12 mouse cellular contexts compared by ENCODE assay signal in genomic region chr7:29354161-29354560, GRCm38 (mm10). TPM values are rescaled to one million over a fixed set of nuclear protein-coding genes. Genes with fewer than 3 reads are reported as not detected.
DNase-seq lines count a peak whose midpoint lies in the region; ATAC-seq lines count a peak whose summit lies in the region.
"Had no signal": no experiment of that assay in that cellular context is flagged by ENCODE, and none has a peak within 500 bp of the region (broad histone marks: within the 10 kb centered on the region; RNA-seq: fewer than 3 reads in every experiment).

No protein-coding gene starts in this region.

- peak overlapping the region; percentile 21; the same call in 1 of the 2 replicates for H3K9ac ChIP-seq in embryonic facial prominence, embryonic 13.5 days
- H3K9ac ChIP-seq in hindbrain, embryonic 12.5 days, result no peak overlapping the region
- H3K9ac ChIP-seq: heart, embryonic 13.5 days; liver, embryonic 13.5 days had no signal

- no peak overlapping the region for H3K4me2 ChIP-seq in embryonic facial prominence, embryonic 13.5 days
- H3K4me2 ChIP-seq in hindbrain, embryonic 12.5 days (replicated peaks), result no peak overlapping the region
- H3K4me2 ChIP-seq: heart, embryonic 13.5 days; liver, embryonic 13.5 days had no signal

- ATAC-seq in embryonic facial prominence, embryonic 13.5 days (ENCODE audit: insufficient number of reproducible peaks, insufficient read depth, low FRiP score, low TSS enrichment, low read depth), result no peak
- ATAC-seq in megakaryocyte, adult 5-6 weeks (ENCODE audit: poor library complexity, severe bottlenecking), result no peak
- no peak for ATAC-seq in hindbrain, embryonic 12.5 days (ENCODE audit: low FRiP score)

- H3K36me3 ChIP-seq in embryonic facial prominence, embryonic 13.5 days, result peaks cover 71% of the 10 kb centered on the region
- H3K36me3 ChIP-seq in embryonic facial prominence, embryonic 10.5 days (replicated peaks), result peaks cover 83% of the 10 kb centered on the region
- H3K36me3 ChIP-seq in hindbrain, embryonic 12.5 days, result peaks cover 41% of the 10 kb centered on the region

- H3K9me3 ChIP-seq in embryonic facial prominence, embryonic 13.5 days, result no peaks in the 10 kb centered on the region
- no peaks in the 10 kb centered on the region for H3K9me3 ChIP-seq in embryonic facial prominence, embryonic 10.5 days
- no peaks in the 10 kb centered on the region for H3K9me3 ChIP-seq in hindbrain, embryonic 12.5 days (replicated peaks)
- H3K9me3 ChIP-seq: heart, embryonic 13.5 days; liver, embryonic 13.5 days had no signal

- H3K4me1 ChIP-seq in embryonic facial prominence, embryonic 13.5 days, result no peaks in the 10 kb centered on the region
- H3K4me1 ChIP-seq in embryonic facial prominence, embryonic 10.5 days, result peaks cover 4% of the 10 kb centered on the region; the same call in 1 of the 2 replicates
- H3K4me1 ChIP-seq in hindbrain, embryonic 12.5 days, result no peaks in the 10 kb centered on the region
- H3K4me1 ChIP-seq: heart, embryonic 13.5 days had no signal

- WGBS in embryonic facial prominence, embryonic 13.5 days, result 85% methylated on average over 8 of the region's 8 CpGs
- WGBS in embryonic facial prominence, embryonic 10.5 days, result 87% methylated on average over 8 of the region's 8 CpGs
- WGBS in hindbrain, embryonic 12.5 days, result 93% methylated on average over 8 of the region's 8 CpGs

- no peak overlapping the region for H3K27ac ChIP-seq in embryonic facial prominence, embryonic 13.5 days
- H3K27ac ChIP-seq in embryonic facial prominence, embryonic 10.5 days (replicated peaks), result no peak overlapping the region; the same call in 1 of the 2 replicates
- no peak overlapping the region for H3K27ac ChIP-seq in hindbrain, embryonic 12.5 days
- H3K27ac ChIP-seq: heart, embryonic 13.5 days; liver, embryonic 13.5 days had no signal

- no peak for DNase-seq in embryonic facial prominence, embryonic 10.5 days (ENCODE audit: low spot score)
- peak; percentile 52 for DNase-seq in right cerebral cortex, adult 18-20 months
- DNase-seq in right cerebral cortex, postnatal 25 days, result no peak
- peak; percentile 67 for DNase-seq in layer of hippocampus, adult 8-10 months (ENCODE audit: low spot score in 2 of 2)
- DNase-seq in lung, postnatal 10 days, result no peak
- DNase-seq: kidney, postnatal 25 days; liver, embryonic 13.5 days had no signal

- no peaks in the 10 kb centered on the region for H3K27me3 ChIP-seq in embryonic facial prominence, embryonic 13.5 days
- no peaks in the 10 kb centered on the region for H3K27me3 ChIP-seq in embryonic facial prominence, embryonic 10.5 days (replicated peaks; ENCODE audit: low read depth, poor library complexity, severe bottlenecking)
- no peaks in the 10 kb centered on the region for H3K27me3 ChIP-seq in hindbrain, embryonic 12.5 days
- H3K27me3 ChIP-seq: heart, embryonic 13.5 days; liver, embryonic 13.5 days had no signal

- no peak overlapping the region for H3K4me3 ChIP-seq in embryonic facial prominence, embryonic 13.5 days
- H3K4me3 ChIP-seq in embryonic facial prominence, embryonic 10.5 days, result no peak overlapping the region
- no peak overlapping the region for H3K4me3 ChIP-seq in hindbrain, embryonic 12.5 days
- H3K4me3 ChIP-seq: heart, embryonic 13.5 days; liver, embryonic 13.5 days had no signal

RNA-seq across cellular contexts. Expression of gene Dpf1, which starts 50.4 kb away (rescaled TPM):
- polyA plus RNA-seq in embryonic facial prominence, embryonic 13.5 days (2015; fragmentation: Nextera tagmentation; extraction: Ambion mirVana), result 28.4 and 29.9 TPM in 2 replicates
- polyA plus RNA-seq in embryonic facial prominence, embryonic 10.5 days (2016; fragmentation: Nextera tagmentation; extraction: Ambion mirVana), result 24.8 and 28.9 TPM in 2 replicates
- 100 to 1,000 TPM in 2 of 4 experiments, 10 to 100 TPM in 2; 91.6 to 116 (median 104) TPM for total RNA-seq in layer of hippocampus, adult 8-10 months (2022)
- not detected in 2 replicates for total RNA-seq in megakaryocyte, adult 5-6 weeks (2015)
- total RNA-seq in megakaryocyte, adult 5-6 weeks (2017), result not detected in 2 replicates
- 102 and 110 TPM in 2 replicates for polyA plus RNA-seq in hindbrain, embryonic 12.5 days (2016; fragmentation: Nextera tagmentation; extraction: Ambion mirVana)
- total RNA-seq: monocyte, adult 5-6 weeks had no signal

Comparison
In these comparisons a context has a peak if more than half of its experiments do, and no peak if none do; other contexts are left out.
1. DNase-seq: peak in right cerebral cortex, adult 18-20 months (single experiment) and layer of hippocampus, adult 8-10 months (2 of 2); none in embryonic facial prominence, embryonic 10.5 days (single experiment), right cerebral cortex, postnatal 25 days (single experiment) and lung, postnatal 10 days (single experiment).